Comparison of ENCODE assay signal across 8 mouse cellular contexts in the genomic region with DNA sequence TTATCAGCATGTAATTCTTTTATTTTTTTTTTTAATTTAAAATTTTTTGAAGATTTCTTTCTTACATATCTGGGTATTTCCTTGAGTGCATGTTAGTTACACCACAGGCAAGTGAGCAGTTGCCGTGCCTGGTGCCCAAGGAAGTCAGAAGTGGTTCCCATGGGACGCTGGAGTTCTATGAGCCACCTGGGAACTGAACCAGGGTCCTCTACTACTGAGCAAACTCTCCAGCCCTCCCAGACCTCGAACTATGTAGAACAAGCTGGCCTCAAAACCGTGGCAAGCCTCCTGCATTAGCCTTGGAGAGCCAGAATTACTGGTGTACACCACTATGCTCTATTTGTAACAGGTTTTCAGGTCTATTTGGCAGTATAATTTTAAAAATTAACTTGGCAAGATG. TPM values are rescaled to one million over a fixed set of nuclear protein-coding genes. Genes with fewer than 3 reads are reported as not detected.
DNase-seq lines count a peak whose midpoint lies in the region; ATAC-seq and TF ChIP-seq lines count a peak whose summit lies in the region.

No protein-coding gene starts in this region.

- H3K27me3 ChIP-seq in embryonic facial prominence, embryonic 14.5 days (replicated peaks; ENCODE audit: control insufficient read depth, insufficient read depth, low read length): no peaks in the 10 kb centered on the region
- no peaks in the 10 kb centered on the region for H3K27me3 ChIP-seq in intestine, postnatal 0 days (replicated peaks; ENCODE audit: control insufficient read depth, insufficient read depth, low read length)
- H3K27me3 ChIP-seq in midbrain, postnatal 0 days (ENCODE audit: insufficient read depth, low read length): no peaks in the 10 kb centered on the region

- peak overlapping the region; percentile 62 for H3K4me3 ChIP-seq in embryonic facial prominence, embryonic 14.5 days (ENCODE audit: low read depth, low read length)
- H3K4me3 ChIP-seq in intestine, postnatal 0 days (ENCODE audit: low read depth, low read length): peak overlapping the region; percentile 63
- peak overlapping the region; percentile 52 for H3K4me3 ChIP-seq in midbrain, postnatal 0 days (ENCODE audit: low read depth, low read length)

- WGBS in embryonic facial prominence, embryonic 14.5 days: 36% methylated on average over 4 of the region's 4 CpGs
- 32% methylated on average over 4 of the region's 4 CpGs for WGBS in intestine, postnatal 0 days
- WGBS in midbrain, postnatal 0 days: 35% methylated on average over 4 of the region's 4 CpGs

- H3K9ac ChIP-seq in embryonic facial prominence, embryonic 14.5 days (ENCODE audit: low read depth, low read length): peak overlapping the region; percentile 87
- H3K9ac ChIP-seq in intestine, postnatal 0 days (ENCODE audit: low read depth, low read length): peak overlapping the region; percentile 82
- H3K9ac ChIP-seq in midbrain, postnatal 0 days (replicated peaks; ENCODE audit: low read length, poor library complexity, severe bottlenecking): peak overlapping the region; percentile 81

- peak overlapping the region; percentile 54 for H3K4me2 ChIP-seq in embryonic facial prominence, embryonic 14.5 days (ENCODE audit: low read depth, low read length)
- H3K4me2 ChIP-seq in intestine, postnatal 0 days (replicated peaks; ENCODE audit: low read depth): peak overlapping the region; percentile 64
- H3K4me2 ChIP-seq in midbrain, postnatal 0 days (ENCODE audit: low read depth, low read length, poor library complexity, severe bottlenecking): peak overlapping the region; percentile 53

- H3K4me1 ChIP-seq in embryonic facial prominence, embryonic 14.5 days (ENCODE audit: control insufficient read depth, insufficient read depth, low read length): peaks cover 17% of the 10 kb centered on the region
- no peaks in the 10 kb centered on the region for H3K4me1 ChIP-seq in intestine, postnatal 0 days (replicated peaks; ENCODE audit: control insufficient read depth, insufficient read depth, low read length)
- H3K4me1 ChIP-seq in midbrain, postnatal 0 days (ENCODE audit: insufficient read depth, low read length): peaks cover 6% of the 10 kb centered on the region; the same call in 1 of the 2 replicates

- TF ChIP-seq CTCF in intestine, postnatal 0 days (IDR thresholded peaks at IDR 0.05; ENCODE audit: low read depth): no peak
- TF ChIP-seq CTCF in midbrain, postnatal 0 days (IDR thresholded peaks at IDR 0.05): no peak

- no peak for ATAC-seq in embryonic facial prominence, embryonic 14.5 days (ENCODE audit: low read depth)
- ATAC-seq in intestine, postnatal 0 days: no peak
- ATAC-seq in midbrain, postnatal 0 days (ENCODE audit: low FRiP score): peak; percentile 32

- H3K27ac ChIP-seq in embryonic facial prominence, embryonic 14.5 days (replicated peaks; ENCODE audit: low read depth, low read length): peak overlapping the region; percentile 94
- H3K27ac ChIP-seq in intestine, postnatal 0 days (ENCODE audit: low read depth, low read length): peak overlapping the region; percentile 94; the same call in 1 of the 2 replicates
- H3K27ac ChIP-seq in midbrain, postnatal 0 days (ENCODE audit: low read depth, low read length): peak overlapping the region; percentile 97

- H3K9me3 ChIP-seq in embryonic facial prominence, embryonic 14.5 days (ENCODE audit: control insufficient read depth, low read length): no peaks in the 10 kb centered on the region
- H3K9me3 ChIP-seq in intestine, postnatal 0 days (ENCODE audit: control insufficient read depth): no peaks in the 10 kb centered on the region
- no peaks in the 10 kb centered on the region for H3K9me3 ChIP-seq in midbrain, postnatal 0 days (ENCODE audit: low read length)

- H3K36me3 ChIP-seq in embryonic facial prominence, embryonic 14.5 days (ENCODE audit: control insufficient read depth, insufficient read depth, low read length): no peaks in the 10 kb centered on the region
- no peaks in the 10 kb centered on the region for H3K36me3 ChIP-seq in intestine, postnatal 0 days (ENCODE audit: control insufficient read depth, insufficient read depth)
- no peaks in the 10 kb centered on the region for H3K36me3 ChIP-seq in midbrain, postnatal 0 days (ENCODE audit: insufficient read depth, low read length)

- peak; percentile 63 for DNase-seq in cerebellum, adult 9-11 months
- no peak for DNase-seq in cerebellum, adult 8-10 months
- peak; percentile 34 for DNase-seq in 3134 (ENCODE audit: extremely low read depth, insufficient read length, low spot score)
- peak; percentile 35 for DNase-seq in embryonic facial prominence, embryonic 14.5 days (ENCODE audit: low spot score)
- DNase-seq in midbrain, postnatal 0 days (ENCODE audit: low spot score): peak; percentile 38
- DNase-seq in adrenal gland, adult (ENCODE audit: inconsistent age in 2 of 2, low spot score in 1 of 2): no peak
- DNase-seq in layer of hippocampus, adult 18-20 months (ENCODE audit: low spot score in 2 of 2): no peak

RNA-seq across cellular contexts. Expression of a gene that starts 3.2 kb away (rescaled TPM):
- 4.8 and 5.8 TPM in 2 replicates for polyA plus RNA-seq in embryonic facial prominence, embryonic 14.5 days (2014; fragmentation: Nextera tagmentation; extraction: Ambion mirVana)
- 2.9 and 3.1 TPM in 2 replicates for polyA plus RNA-seq in intestine, postnatal 0 days (2015; fragmentation: Nextera tagmentation; extraction: Ambion mirVana)
- total RNA-seq in midbrain, postnatal 0 days (2014; rRNA removed): 4.6 and 8.7 TPM in 2 replicates
- 2.2 and 2.8 TPM in 2 replicates for polyA plus RNA-seq in midbrain, postnatal 0 days (2015; fragmentation: Nextera tagmentation; extraction: Ambion mirVana)
- total RNA-seq in layer of hippocampus, adult 18-20 months (2021): 1 to 10 TPM; 5.6 TPM

RNA-seq across cellular contexts. Expression of a gene that starts 15.2 kb away (rescaled TPM):
- 332 and 335 TPM in 2 replicates for polyA plus RNA-seq in embryonic facial prominence, embryonic 14.5 days (2014; fragmentation: Nextera tagmentation; extraction: Ambion mirVana)
- 246 and 274 TPM in 2 replicates for polyA plus RNA-seq in intestine, postnatal 0 days (2015; fragmentation: Nextera tagmentation; extraction: Ambion mirVana)
- 157 and 197 TPM in 2 replicates for total RNA-seq in midbrain, postnatal 0 days (2014; rRNA removed)
- polyA plus RNA-seq in midbrain, postnatal 0 days (2015; fragmentation: Nextera tagmentation; extraction: Ambion mirVana): 404 and 427 TPM in 2 replicates
- total RNA-seq in layer of hippocampus, adult 18-20 months (2021): 100 to 1,000 TPM; 209 to 210 TPM

RNA-seq across cellular contexts. Expression of a gene that starts 18.6 kb away (rescaled TPM):
- polyA plus RNA-seq in embryonic facial prominence, embryonic 14.5 days (2014; fragmentation: Nextera tagmentation; extraction: Ambion mirVana): 0.16 TPM in 1 of 2 replicates, not detected in the other
- polyA plus RNA-seq in intestine, postnatal 0 days (2015; fragmentation: Nextera tagmentation; extraction: Ambion mirVana): not detected in 2 replicates
- not detected in 2 replicates for total RNA-seq in midbrain, postnatal 0 days (2014; rRNA removed)
- polyA plus RNA-seq in midbrain, postnatal 0 days (2015; fragmentation: Nextera tagmentation; extraction: Ambion mirVana): 0.27 TPM in 1 of 2 replicates, not detected in the other
- total RNA-seq in layer of hippocampus, adult 18-20 months (2021): under 1 TPM; 0.25 to 0.54 TPM

RNA-seq across cellular contexts. Expression of a gene that starts 25.3 kb away (rescaled TPM):
- polyA plus RNA-seq in embryonic facial prominence, embryonic 14.5 days (2014; fragmentation: Nextera tagmentation; extraction: Ambion mirVana): 10.7 and 11.7 TPM in 2 replicates
- 13.1 and 15.1 TPM in 2 replicates for polyA plus RNA-seq in intestine, postnatal 0 days (2015; fragmentation: Nextera tagmentation; extraction: Ambion mirVana)
- total RNA-seq in midbrain, postnatal 0 days (2014; rRNA removed): 8.1 and 8.2 TPM in 2 replicates
- 3.5 and 3.9 TPM in 2 replicates for polyA plus RNA-seq in midbrain, postnatal 0 days (2015; fragmentation: Nextera tagmentation; extraction: Ambion mirVana)
- total RNA-seq in layer of hippocampus, adult 18-20 months (2021): under 1 TPM; 0.86 to 0.89 TPM

RNA-seq across cellular contexts. Expression of a gene that starts 38.1 kb away (rescaled TPM):
- polyA plus RNA-seq in embryonic facial prominence, embryonic 14.5 days (2014; fragmentation: Nextera tagmentation; extraction: Ambion mirVana): not detected in 2 replicates
- polyA plus RNA-seq in intestine, postnatal 0 days (2015; fragmentation: Nextera tagmentation; extraction: Ambion mirVana): not detected in 2 replicates
- not detected in 2 replicates for total RNA-seq in midbrain, postnatal 0 days (2014; rRNA removed)
- not detected in 2 replicates for polyA plus RNA-seq in midbrain, postnatal 0 days (2015; fragmentation: Nextera tagmentation; extraction: Ambion mirVana)
- total RNA-seq in layer of hippocampus, adult 18-20 months (2021): not detected

Comparison
In these comparisons a context has a peak if more than half of its experiments do, and no peak if none do; other contexts are left out.
1. DNase-seq: peak in cerebellum, adult 9-11 months (single experiment), 3134 (single experiment), embryonic facial prominence, embryonic 14.5 days (single experiment) and midbrain, postnatal 0 days (single experiment); none in cerebellum, adult 8-10 months (single experiment), adrenal gland, adult (0 of 2) and layer of hippocampus, adult 18-20 months (0 of 2).
2. Peak in every context shown above with its lines, with median percentiles within 50 percentile points of each other: H3K27ac ChIP-seq, H3K4me2 ChIP-seq, H3K4me3 ChIP-seq and H3K9ac ChIP-seq.